Mouse (Mus musculus): ENCODE results near the gene Nts.
"Not testable (repeated sequence)": the region's sequence is repeated elsewhere in the genome, so short reads cannot be mapped to it uniquely, and the experiment has no call there.

The Nts gene

GRCm38 (mm10) chr10:102490386-102490785 is at the start of gene Nts:
Nts (minus strand) TSS chr10:102490486.
- DNase-seq: no peak

GRCm38 (mm10) chr10:102527901-102528300 is 37.6 kb upstream of the Nts start:
- no peak for DNase-seq

GRCm38 (mm10) chr10:102514159-102514558 is 23.9 kb upstream of the Nts start:
- DNase-seq: no peak

GRCm38 (mm10) chr10:102511807-102512461 is 21.6 kb upstream of the Nts start, which contains the start of gene Rassf9:
Rassf9 (plus strand) TSS chr10:102512222.
- peak; percentile 78 to 80 for DNase-seq

GRCm38 (mm10) chr10:102511461-102511806 is 21.1 kb upstream of the Nts start:
- DNase-seq: no peak

DNA sequence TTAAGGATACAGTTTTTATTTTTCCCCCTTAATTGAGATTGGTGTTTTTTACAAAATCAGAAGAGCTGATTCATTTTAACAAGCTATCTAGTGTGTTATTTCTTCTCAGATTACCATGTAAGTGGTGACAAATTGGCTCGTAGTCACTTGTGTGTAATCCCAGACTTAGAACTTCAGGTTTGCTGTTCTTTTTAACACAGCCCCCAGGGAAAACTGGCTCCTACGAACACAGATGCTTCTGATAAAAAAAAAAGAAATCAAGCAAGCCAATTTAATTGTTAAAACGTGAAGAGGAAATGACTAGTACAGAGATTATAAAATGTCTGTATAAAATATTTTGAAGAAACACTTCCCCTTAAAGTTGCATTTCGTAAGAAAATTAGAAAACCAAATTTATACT is 17.1 kb upstream of the Nts start:
- DNase-seq: no peak

GRCm38 (mm10) chr10:102498754-102499153 is 8.5 kb upstream of the Nts start:
- peak; percentile 54 to 65 for DNase-seq

- peak; percentile 31 to 82 for DNase-seq
These were observed 1.5 kb upstream of the Nts start for GRCm38 (mm10) chr10:102491792-102492191.

GRCm38 (mm10) chr10:102469412-102469811 is 20.9 kb downstream of the Nts start:
- DNase-seq: no peak

DNA sequence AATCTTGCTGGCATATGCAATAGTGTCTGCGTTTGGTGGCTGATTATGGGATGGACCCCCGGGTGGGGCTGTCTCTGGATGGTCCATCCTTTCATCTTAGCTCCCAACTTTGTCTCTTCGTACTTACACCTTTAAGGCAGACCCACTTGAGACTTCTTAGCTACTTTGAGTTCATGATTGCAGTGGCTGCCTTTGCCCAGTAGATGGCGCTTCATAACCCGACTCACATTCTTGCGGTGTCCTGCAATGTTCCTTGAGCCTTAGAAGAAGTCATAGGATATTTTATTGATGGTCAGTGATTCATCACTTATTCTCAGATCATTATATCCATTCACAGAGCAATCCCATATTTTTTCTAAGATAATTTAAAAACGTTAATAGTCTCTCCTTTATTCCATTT is 38.5 kb downstream of the Nts start:
- DNase-seq: peak; percentile 22 to 59

GRCm38 (mm10) chr10:102449449-102449848 is 40.8 kb downstream of the Nts start:
- DNase-seq: peak; percentile 45 to 67

DNA sequence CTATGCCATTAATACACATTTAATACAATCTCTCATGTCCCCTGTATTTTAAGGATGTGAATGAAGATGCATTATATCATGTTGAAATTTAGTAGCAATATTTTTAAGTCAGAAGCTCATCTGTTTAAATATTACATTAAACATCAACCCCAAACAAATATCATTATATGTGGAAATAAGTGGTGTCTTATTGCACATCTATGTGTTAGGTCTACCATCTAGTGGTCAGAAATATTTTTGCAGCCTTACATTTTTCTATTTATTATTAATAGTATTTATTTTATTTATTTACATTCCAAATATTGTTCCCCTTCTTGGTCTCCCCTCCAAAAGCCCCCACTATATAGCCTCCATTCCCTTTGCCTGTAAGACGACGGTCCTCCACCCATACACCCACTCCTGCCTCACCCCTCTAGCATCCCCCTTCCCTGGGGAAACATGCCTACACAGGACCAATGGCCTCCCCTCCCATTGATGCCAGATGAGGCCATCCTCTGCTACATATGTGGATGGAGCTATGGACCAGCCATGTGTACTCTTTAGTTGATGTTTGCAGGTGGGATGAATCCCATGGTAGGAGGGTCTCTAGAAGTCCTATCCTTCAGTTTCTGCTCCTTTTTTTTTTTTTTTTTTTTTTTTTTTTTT is 45.3 kb downstream of the Nts start:
- no peak for DNase-seq

- DNase-seq: not testable (repeated sequence)
These were observed 54.8 kb downstream of the Nts start for GRCm38 (mm10) chr10:102435467-102435866.

GRCm38 (mm10) chr10:102435048-102435447 is 55.2 kb downstream of the Nts start:
- DNase-seq: peak; percentile 21 to 68

Measured in kidney, postnatal 36 days (tissue).